Mouse (Mus musculus) left cerebral cortex, adult 11 months (tissue): ENCODE measurements around the gene Echdc2.

ENCODE experiments used
- DNase-seq: peaks from one replicate; pipeline ENCODE4 v3.0.0; 2022; ENCODE audit warnings: low spot score

Gene Echdc2

DNA sequence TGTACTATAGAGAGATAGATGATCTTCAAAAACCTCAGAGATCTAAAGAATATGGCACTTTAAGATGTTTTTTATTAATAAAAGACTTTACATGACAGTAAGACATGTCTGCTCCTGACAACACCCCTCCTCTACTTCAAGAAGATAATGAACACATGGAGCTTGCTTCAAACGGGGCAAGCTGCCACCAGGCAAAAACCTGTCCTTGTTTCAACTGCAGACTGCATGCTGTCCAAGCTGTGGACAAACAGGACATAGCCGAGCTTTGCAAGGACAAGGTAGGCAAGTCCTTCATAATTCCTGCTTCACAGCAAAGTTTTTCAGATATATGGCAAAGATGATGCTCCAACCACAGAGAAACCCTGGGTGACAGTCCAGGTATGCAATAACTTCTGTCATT, 34.0 kb downstream of the Echdc2 start:
- no peak for DNase-seq

- no peak for DNase-seq
Observed at GRCm38 (mm10) chr4:108204629-108205028, 39.4 kb downstream of the Echdc2 start.

DNA sequence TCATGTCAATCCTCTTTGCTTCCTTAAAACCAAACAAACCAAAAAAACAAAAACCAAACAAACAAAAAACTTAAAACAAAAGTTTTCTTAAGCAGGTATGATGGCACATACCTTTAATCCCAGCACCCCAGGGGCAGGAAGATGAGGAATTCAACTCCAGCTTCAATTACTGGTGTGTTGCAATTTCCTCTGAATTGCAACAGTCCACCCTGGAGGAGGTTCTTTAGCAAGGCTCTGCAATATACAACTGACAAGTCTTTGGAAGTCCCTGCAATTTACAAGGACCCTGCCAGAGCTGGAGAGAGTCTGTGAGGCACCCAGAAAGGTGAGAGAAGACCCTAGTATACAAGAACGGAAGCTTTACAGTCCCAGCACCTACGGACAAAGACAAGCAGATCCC, 47.8 kb downstream of the Echdc2 start:
- DNase-seq, result no peak

DNA sequence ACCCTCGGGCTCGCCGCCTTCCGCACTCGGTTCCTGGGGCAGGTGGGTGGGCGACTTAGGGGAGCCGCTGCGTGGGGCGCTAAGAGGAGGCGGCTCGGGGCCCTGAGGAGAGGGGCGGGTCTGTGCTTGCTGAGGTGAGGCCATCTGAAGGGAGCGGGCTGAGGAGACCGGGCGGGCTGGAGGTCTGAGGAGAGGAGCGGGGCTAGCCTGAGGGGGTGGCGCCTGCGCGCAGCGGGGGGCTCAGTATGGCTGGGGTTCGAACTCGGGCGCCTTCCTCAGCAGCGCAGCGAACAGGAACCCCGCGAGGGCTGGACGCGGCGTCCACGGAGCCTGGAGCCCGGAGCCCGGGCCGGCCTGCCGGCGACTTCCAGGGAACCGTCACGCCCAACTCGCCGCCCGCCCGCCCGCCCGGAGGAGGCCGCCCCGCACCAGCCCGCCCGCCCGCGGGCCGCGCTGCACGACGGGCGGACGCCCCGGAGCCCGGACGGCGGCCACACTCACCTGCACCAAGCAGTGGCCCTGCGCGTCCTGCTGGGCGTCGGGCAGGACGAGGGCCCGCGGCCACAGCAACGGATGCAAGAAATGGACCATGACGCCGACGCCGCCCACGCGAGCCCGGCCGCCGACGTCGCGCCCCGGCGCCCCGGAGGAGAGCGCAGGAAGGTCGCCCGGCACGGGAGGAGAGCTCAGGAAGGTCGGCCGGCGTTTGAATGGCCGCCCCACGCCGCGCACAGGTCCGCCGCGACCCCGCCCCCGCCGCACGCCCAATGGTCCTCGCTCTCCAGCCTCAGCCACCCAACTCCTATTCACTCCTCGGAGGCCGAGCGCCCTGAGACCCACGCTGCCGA, 52.3 kb downstream of the Echdc2 start, which contains the start of gene Zyg11a:
Gene Zyg11a, minus strand, starts transcription at position 717 of the 848 bp plus-strand sequence.
- no peak for DNase-seq

DNA sequence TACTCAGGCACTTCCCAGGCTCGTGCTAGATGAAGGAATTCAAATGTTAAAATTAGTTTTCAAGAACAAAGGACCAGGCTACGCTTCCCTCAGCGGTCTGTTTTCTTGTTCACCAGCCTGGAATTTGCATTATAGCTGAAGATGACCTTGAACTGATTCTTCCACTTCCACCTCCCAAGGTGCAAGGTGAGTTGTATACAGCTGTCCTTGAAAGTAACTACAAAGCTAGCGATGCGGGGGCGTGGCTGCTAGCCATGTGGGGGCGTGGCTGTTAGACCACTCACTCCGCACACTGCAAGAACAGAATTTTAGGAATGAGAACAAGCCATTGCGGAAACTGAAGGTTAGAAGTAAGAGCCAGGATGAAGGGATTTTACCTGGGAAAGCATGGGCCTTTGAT, 53.8 kb downstream of the Echdc2 start:
- DNase-seq, result no peak

DNA sequence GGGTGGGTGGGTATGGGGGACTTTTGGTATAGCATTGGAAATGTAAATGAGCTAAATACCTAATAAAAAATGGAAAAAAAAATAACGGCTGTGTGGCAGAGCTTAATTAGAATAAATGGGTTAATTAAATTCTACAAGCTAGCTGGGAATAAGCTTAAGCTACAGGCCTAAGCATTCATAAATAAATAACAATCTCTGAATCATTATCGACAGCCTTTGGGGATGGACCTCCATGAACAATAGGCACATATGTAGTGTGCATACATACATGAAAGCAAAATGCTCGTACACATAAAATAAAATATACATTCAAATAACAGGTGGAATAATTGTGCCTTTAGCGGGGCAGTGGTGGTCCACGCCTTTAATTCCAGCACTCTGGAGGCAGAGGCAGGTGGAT, 57.3 kb downstream of the Echdc2 start:
- no peak for DNase-seq

DNA sequence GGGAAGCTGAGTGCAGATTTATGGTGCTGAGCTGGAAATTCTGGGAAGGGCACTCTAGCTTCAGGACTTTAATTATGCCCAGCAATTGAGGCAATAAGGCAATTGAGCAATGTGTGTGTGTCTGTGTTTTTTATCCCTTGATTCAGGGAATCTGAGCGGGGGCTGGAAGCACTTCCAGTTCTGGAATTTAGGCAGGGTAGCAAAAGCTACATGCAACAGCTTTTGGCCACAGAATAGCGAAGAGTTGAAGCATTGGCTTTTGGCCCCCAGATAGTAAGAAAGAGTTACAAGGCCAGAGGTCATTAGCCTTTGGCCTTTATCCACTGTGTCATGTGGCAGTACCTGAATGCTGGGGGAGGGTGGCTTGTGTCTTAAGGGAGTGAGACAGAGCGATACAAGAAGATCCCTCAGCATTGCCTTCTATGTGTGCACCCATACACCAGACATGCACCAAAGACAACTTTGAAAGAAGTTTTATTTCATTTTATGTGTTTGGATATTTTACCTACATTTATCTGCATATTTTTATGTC, 60.2 kb downstream of the Echdc2 start:
- DNase-seq, result no peak
